Mouse (Mus musculus) G1E (cell line): Measurements from ENCODE around the gene Dvl1.

Experiments used
- CTCF ChIP-seq: IDR thresholded peaks from 2 replicates; pipeline ENCODE4 v1.5.1; 2012; ENCODE audit warnings: low read depth, low read length, inconsistent platforms, mixed read lengths
- GATA1 ChIP-seq: IDR thresholded peaks from 2 replicates; pipeline ENCODE4 v1.6.1; 2012; ENCODE audit warnings: borderline replicate concordance, low read length, inconsistent platforms, mixed read lengths
- TAL1 ChIP-seq: conservative IDR thresholded peaks from 2 replicates; pipeline ENCODE4 v1.6.1; 2012; ENCODE audit warnings: low read depth, low read length, inconsistent platforms, mixed read lengths

GRCm38 (mm10) chr4:155869317-155870033 lies 22.3 kb downstream of the Dvl1 start, which contains the start of the genes Cptp and Ints11:
- TF ChIP-seq GATA1 (no peak), CTCF (no peak), TAL1 (no peak)
